Mouse (Mus musculus) heart, adult 2 months (tissue): ENCODE data around the gene Teddm2.

ENCODE experiments used
- EP300 ChIP-seq: fragments of 200-500 bp; IDR thresholded peaks from 2 replicates; pipeline ENCODE4 v1.6.1; 2011; ENCODE audit warnings: low read depth, low read length, control low read depth; ENCODE audit not compliant: insufficient read depth
- POLR2A ChIP-seq: fragments of 200-500 bp; IDR thresholded peaks from 2 replicates; pipeline ENCODE4 v1.6.1; 2011; ENCODE audit warnings: mild to moderate bottlenecking, low read depth, low read length, control low read depth; ENCODE audit not compliant: insufficient read depth

DNA sequence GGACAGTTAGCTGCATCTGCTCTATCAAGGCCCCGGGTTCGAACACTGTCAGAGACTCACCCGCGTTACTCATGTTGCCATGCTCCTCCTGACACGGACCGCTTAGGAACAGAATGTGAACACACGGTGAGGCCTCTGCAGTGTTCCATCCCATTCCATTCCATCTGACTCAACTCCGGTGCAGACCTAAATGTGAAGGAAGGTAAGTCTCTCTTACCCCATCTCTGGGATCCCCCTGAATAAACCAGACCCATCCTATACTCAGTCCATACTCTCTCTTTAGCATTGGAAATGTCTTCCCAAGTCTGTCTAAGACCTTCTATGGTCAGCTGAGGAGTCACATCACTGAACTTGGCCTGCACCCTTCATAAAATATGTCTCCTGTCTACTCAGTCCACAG is 56.0 kb downstream of the Teddm2 start, which contains the start of gene Rgsl1:
- no peak for TF ChIP-seq POLR2A
- no peak for TF ChIP-seq EP300
